Mouse (Mus musculus) cerebellum, adult 2 months (tissue): ENCODE measurements at regions not wholly inside any gene's neighbourhood (a gene's known extent, or its start where the extent isn't known, plus 50 kb on each side); places are given as distances from the start of the nearest gene placed in this dataset.

Experiments
- CTCF ChIP-seq: fragments of 200-500 bp; IDR thresholded peaks from 2 replicates; pipeline ENCODE4 v1.5.1; 2011; ENCODE audit warnings: low read depth, mild to moderate bottlenecking, control low read depth, low read length, moderate library complexity, borderline replicate concordance; ENCODE audit not compliant: insufficient read depth
- POLR2A ChIP-seq: fragments of 200-500 bp; IDR thresholded peaks from 2 replicates; pipeline ENCODE4 v1.6.1; 2011; ENCODE audit warnings: low read length, control low read depth, borderline replicate concordance; ENCODE audit not compliant: insufficient read depth

DNA sequence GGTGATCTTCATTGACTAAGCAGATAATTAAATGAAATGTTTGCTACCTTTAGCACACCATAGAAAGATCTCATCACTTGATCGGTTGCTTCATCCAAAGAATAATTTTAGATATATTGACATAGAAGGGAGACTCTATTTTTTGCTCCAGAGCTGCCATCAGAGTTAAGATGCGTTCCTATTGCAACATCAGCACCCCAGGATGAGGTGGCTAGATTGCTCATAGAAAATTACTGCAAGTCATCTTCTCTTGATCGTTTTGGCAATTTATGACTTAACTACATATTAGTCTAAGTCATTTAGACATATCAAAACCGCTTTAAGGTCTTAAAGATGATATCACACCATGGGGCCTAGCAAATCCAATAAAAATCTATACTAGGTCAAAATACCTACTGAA is 778.0 kb upstream of the Celf2 start:
- TF ChIP-seq CTCF (no peak), POLR2A (no peak)
